8 mouse cellular contexts compared by ENCODE assay signal in the genomic region with DNA sequence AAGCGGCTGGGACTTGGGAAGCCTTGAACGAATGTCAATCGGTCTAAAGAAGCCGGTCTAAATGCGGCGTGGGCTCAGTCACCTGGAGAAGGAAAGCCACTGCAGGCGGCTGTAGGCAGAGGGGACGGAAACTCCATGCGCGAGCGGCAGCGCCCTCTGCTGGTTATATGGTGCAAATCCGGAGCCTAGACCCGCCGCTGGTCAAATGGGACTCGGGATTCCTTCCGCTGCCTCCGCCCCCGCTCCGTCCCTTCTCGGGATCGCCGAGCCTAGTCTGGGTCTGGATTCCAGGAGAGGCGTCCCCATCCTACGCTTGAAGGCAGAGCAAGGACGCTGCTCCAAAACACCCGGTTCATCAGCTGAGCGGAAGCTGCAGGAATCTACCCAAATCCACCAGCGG. TPM values are rescaled to one million over a fixed set of nuclear protein-coding genes. Genes with fewer than 3 reads are reported as not detected.
DNase-seq lines count a peak whose midpoint lies in the region; ATAC-seq and TF ChIP-seq lines count a peak whose summit lies in the region.

No protein-coding gene starts in this region.

- peak overlapping the region; percentile 52 for H3ac ChIP-seq in C2C12 (ENCODE audit: control insufficient read depth, insufficient read length, low read depth)

- peak; percentile 78 for ATAC-seq in erythroblast, adult 5-6 weeks (replicated peaks; ENCODE audit: low FRiP score, poor library complexity, severe bottlenecking)
- peak; percentile 73 for ATAC-seq in heart, embryonic 12.5 days (ENCODE audit: insufficient number of reproducible peaks, low FRiP score)
- peak; percentile 72 for ATAC-seq in kidney, embryonic 16.5 days (ENCODE audit: low FRiP score, low TSS enrichment)

- H3K4me2 ChIP-seq in heart, embryonic 12.5 days: peak overlapping the region; percentile 84
- H3K4me2 ChIP-seq in kidney, embryonic 16.5 days (replicated peaks; ENCODE audit: low read depth, low read length): peak overlapping the region; percentile 99

- under 1% methylated on average over 29 of the region's 29 CpGs for WGBS in heart, embryonic 12.5 days
- 0% methylated on average over 29 of the region's 29 CpGs for WGBS in kidney, embryonic 16.5 days

- no peaks in the 10 kb centered on the region for H3K79me3 ChIP-seq in C2C12 (ENCODE audit: low read depth)

- peak; percentile 97 for DNase-seq in brain, adult 2 months (ENCODE audit: low read depth, low spot score)
- peak; percentile 83 for DNase-seq in liver
- peak; percentile 34 to 59 for DNase-seq in monocyte, adult 2 months (ENCODE audit: low read depth in 1 of 2, low spot score in 2 of 2)
- peak; percentile 52 to 68 for DNase-seq in spleen, postnatal 14 days (ENCODE audit: low spot score in 2 of 2)

- no peaks in the 10 kb centered on the region for H3K79me2 ChIP-seq in C2C12 (ENCODE audit: control insufficient read depth, insufficient read depth)

- peaks cover 23% of the 10 kb centered on the region for H3K4me1 ChIP-seq in heart, embryonic 12.5 days (replicated peaks)
- peaks cover 27% of the 10 kb centered on the region for H3K4me1 ChIP-seq in kidney, embryonic 16.5 days (ENCODE audit: insufficient read depth, low read length)

- H3K4me3 ChIP-seq in C2C12 (ENCODE audit: insufficient read depth, poor library complexity, severe bottlenecking): peak overlapping the region; percentile 31
- H3K4me3 ChIP-seq in heart, embryonic 12.5 days: peak overlapping the region; percentile 53
- H3K4me3 ChIP-seq in kidney, embryonic 16.5 days (ENCODE audit: low read length): peak overlapping the region; percentile 61

- H3K27ac ChIP-seq in heart, embryonic 12.5 days (ENCODE audit: poor library complexity, severe bottlenecking): no peak overlapping the region
- H3K27ac ChIP-seq in kidney, embryonic 16.5 days (ENCODE audit: low read length): no peak overlapping the region

- no peaks in the 10 kb centered on the region for H3K27me3 ChIP-seq in C2C12 (ENCODE audit: control insufficient read depth, insufficient read depth, insufficient read length)
- peaks cover 30% of the 10 kb centered on the region for H3K27me3 ChIP-seq in heart, embryonic 12.5 days (replicated peaks)
- peaks cover 39% of the 10 kb centered on the region for H3K27me3 ChIP-seq in kidney, embryonic 16.5 days (ENCODE audit: insufficient read depth, low read length)

- no peaks in the 10 kb centered on the region for H3K36me3 ChIP-seq in C2C12 (ENCODE audit: control insufficient read depth, insufficient read depth)
- H3K36me3 ChIP-seq in heart, embryonic 12.5 days: no peaks in the 10 kb centered on the region
- H3K36me3 ChIP-seq in kidney, embryonic 16.5 days (ENCODE audit: insufficient read depth, low read length): no peaks in the 10 kb centered on the region

- H3K9ac ChIP-seq in heart, embryonic 12.5 days: peak overlapping the region; percentile 58
- peak overlapping the region; percentile 43 for H3K9ac ChIP-seq in kidney, embryonic 16.5 days (replicated peaks; ENCODE audit: low read length)

- no peaks in the 10 kb centered on the region for H3K9me3 ChIP-seq in heart, embryonic 12.5 days (replicated peaks)
- no peaks in the 10 kb centered on the region for H3K9me3 ChIP-seq in kidney, embryonic 16.5 days (ENCODE audit: low read length)

- TF ChIP-seq CTCF in C2C12 (IDR thresholded peaks at IDR 0.05; ENCODE audit: control insufficient read depth, insufficient read depth, insufficient read length): peak; percentile 96

TF ChIP-seq in C2C12, 6 proteins besides CTCF, POLR2A, EP300 and RAD21:
- no peak for TF ChIP-seq MAX (IDR thresholded peaks at IDR 0.05)
- no peak for TF ChIP-seq MYOG (IDR thresholded peaks at IDR 0.05; ENCODE audit: control insufficient read depth, extremely low read depth, insufficient read length)
- no peak for TF ChIP-seq FOSL1 (IDR thresholded peaks at IDR 0.05; ENCODE audit: insufficient read depth, low read length, poor library complexity, severe bottlenecking)
- no peak for TF ChIP-seq USF1 (IDR thresholded peaks at IDR 0.05; ENCODE audit: low read depth)
- TF ChIP-seq MYOD1 (IDR thresholded peaks at IDR 0.05; ENCODE audit: control insufficient read depth, insufficient read length, low read depth): no peak
- no peak for TF ChIP-seq CEBPB (IDR thresholded peaks at IDR 0.05; ENCODE audit: low read depth)
TF ChIP-seq in C2C12: peak in this region for 0.

RNA-seq across cellular contexts. Expression of a gene that starts 34.2 kb away (rescaled TPM):
- 87.1 TPM for polyA plus RNA-seq in C2C12 (2012; fragmentation: generic; extraction: Trizol)
- total RNA-seq in erythroblast, adult 5-6 weeks (2015; ENCODE audit: low replicate concordance): 0.38 and 1.7 TPM in 2 replicates
- total RNA-seq in erythroblast, adult 5-6 weeks (2017; ENCODE audit: low replicate concordance): 0.68 TPM in 1 of 2 replicates, not detected in the other
- 6.1 and 6.7 TPM in 2 replicates for polyA plus RNA-seq in heart, embryonic 12.5 days (2016; fragmentation: Nextera tagmentation; extraction: Ambion mirVana)
- 12.3 and 14.9 TPM in 2 replicates for polyA plus RNA-seq in kidney, embryonic 16.5 days (2015; fragmentation: Nextera tagmentation; extraction: Ambion mirVana)

RNA-seq across cellular contexts. Expression of a gene that starts 34.4 kb away (rescaled TPM):
- polyA plus RNA-seq in C2C12 (2012; fragmentation: generic; extraction: Trizol): 8.5 TPM
- total RNA-seq in erythroblast, adult 5-6 weeks (2015; ENCODE audit: low replicate concordance): 11.1 and 27.0 TPM in 2 replicates
- 15.2 and 17.0 TPM in 2 replicates for total RNA-seq in erythroblast, adult 5-6 weeks (2017; ENCODE audit: low replicate concordance)
- 21.1 and 21.5 TPM in 2 replicates for polyA plus RNA-seq in heart, embryonic 12.5 days (2016; fragmentation: Nextera tagmentation; extraction: Ambion mirVana)
- 25.2 and 33.8 TPM in 2 replicates for polyA plus RNA-seq in kidney, embryonic 16.5 days (2015; fragmentation: Nextera tagmentation; extraction: Ambion mirVana)

Comparison
In these comparisons a context has a peak if more than half of its experiments do, and no peak if none do; other contexts are left out.
1. DNase-seq: peak in every context shown above with its lines; median percentile 97 in brain, adult 2 months; 83 in liver; 60 in spleen, postnatal 14 days; 46 in monocyte, adult 2 months.